Mouse (Mus musculus) cerebellum, adult 2 months (tissue): Measurements from ENCODE around the gene Taar7f. TPM values are rescaled to one million over a fixed set of nuclear protein-coding genes. Genes with fewer than 3 reads are reported as not detected.
"Not testable (repeated sequence)": the region's sequence is repeated elsewhere in the genome, so short reads cannot be mapped to it uniquely, and the experiment has no call there.

ENCODE experiments used
- DNase-seq, 2 experiments: peaks; one replicate each; pipeline ENCODE4 v3.0.0; 2021
- H3K27ac ChIP-seq: fragments of 200-500 bp; 2 replicates; pipeline ENCODE4 v1.5.1; 2012; ENCODE audit warnings: low read length, control low read depth, inconsistent platforms; ENCODE audit not compliant: insufficient read depth
- H3K27me3 ChIP-seq: fragments of 200-500 bp; 2 replicates; pipeline ENCODE4 v1.6.1; 2012; ENCODE audit warnings: inconsistent platforms, mild to moderate bottlenecking, low read length, moderate library complexity; ENCODE audit not compliant: control insufficient read depth, insufficient read depth
- H3K4me1 ChIP-seq: fragments of 200-500 bp; 2 replicates; pipeline ENCODE4 v1.6.1; 2011; ENCODE audit warnings: low read length; ENCODE audit not compliant: control insufficient read depth, insufficient read depth
- H3K4me3 ChIP-seq: fragments of 200-500 bp; replicated peaks from 2 replicates; pipeline ENCODE3; 2011; ENCODE audit warnings: mild to moderate bottlenecking, low read depth, low read length, control low read depth; ENCODE audit not compliant: insufficient read depth
- CTCF ChIP-seq: fragments of 200-500 bp; IDR thresholded peaks from 2 replicates; pipeline ENCODE4 v1.5.1; 2011; ENCODE audit warnings: low read depth, mild to moderate bottlenecking, control low read depth, low read length, moderate library complexity, borderline replicate concordance; ENCODE audit not compliant: insufficient read depth
- POLR2A ChIP-seq: fragments of 200-500 bp; IDR thresholded peaks from 2 replicates; pipeline ENCODE4 v1.6.1; 2011; ENCODE audit warnings: low read length, control low read depth, borderline replicate concordance; ENCODE audit not compliant: insufficient read depth
- WGBS: fragments of 180-500 bp; shearing (Covaris S2); methylation state at CpG from one replicate; pipeline ENCODE4 v1.1.7; 2018; 5-methylcytosine and 5-hydroxymethylcytosine counted together
- polyA plus RNA-seq: library from polyadenylated mRNA; depleted of rRNA; stranded (reverse); fragments of >200 nt; gene quantifications from 2 replicates; pipeline ENCODE4 v1.2.3, GENCODE M21; 2012; rRNA removed

Gene Taar7f
- polyA plus RNA-seq, 1 experiment: not detected

DNA sequence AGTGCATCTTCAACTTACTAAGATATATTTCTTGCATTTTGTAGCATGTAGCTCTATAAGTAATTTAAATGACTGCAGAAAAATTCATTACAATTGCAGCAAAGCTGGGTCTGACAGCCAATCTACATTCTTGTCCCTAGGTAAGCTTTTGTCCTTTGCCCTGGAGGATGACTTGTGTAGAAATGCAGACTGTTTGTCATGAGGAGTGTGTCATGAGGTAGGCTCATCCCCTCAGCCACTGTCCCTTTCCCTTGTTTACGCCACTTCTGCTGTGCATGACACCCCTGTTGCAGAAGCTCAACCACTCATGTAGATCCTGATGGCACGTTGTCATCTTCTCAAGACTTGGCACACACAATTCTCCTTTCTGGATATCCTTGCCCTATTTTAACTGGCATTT is 37.9 kb downstream of the Taar7f start:
- no peak for DNase-seq

DNA sequence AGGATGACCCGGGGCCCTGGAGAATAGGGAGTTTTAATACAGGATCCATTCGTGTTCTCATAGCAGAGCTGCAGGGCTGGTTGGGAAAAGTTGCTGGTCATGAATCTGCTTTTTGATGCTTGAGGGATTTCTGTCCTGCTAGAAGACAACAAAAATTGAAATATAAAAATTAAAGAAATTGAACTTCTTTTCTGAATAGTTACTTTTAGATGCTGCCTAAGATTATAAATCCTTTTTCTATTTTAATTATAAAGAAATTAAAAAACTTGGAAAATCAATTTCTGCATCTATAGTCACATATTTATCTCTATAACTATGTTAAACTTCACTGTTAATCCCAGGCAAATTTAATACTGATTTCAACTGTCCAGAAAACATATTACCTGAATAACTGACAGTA is 42.9 kb downstream of the Taar7f start, which contains the start of gene Taar8b:
TSS of gene Taar8b (minus strand) at position 101 of the 400 bp plus-strand sequence.
- WGBS: 45% methylated on average over 2 of the region's 2 CpGs
- H3K27me3 ChIP-seq: no peaks in the 10 kb centered on the region
- no peak for TF ChIP-seq CTCF
- TF ChIP-seq POLR2A: no peak
- no peak for DNase-seq
- no peak within 1 kb of the TSS for H3K27ac ChIP-seq
- H3K4me1 ChIP-seq: no peaks in the 10 kb centered on the region
- H3K4me3 ChIP-seq: no peak within 1 kb of the TSS

More for the DNA sequence above, 37.9 kb downstream of the Taar7f start:
- Histone ChIP-seq H3K4me3 (no peak overlapping the region), H3K27me3 (no peaks in the 10 kb centered on the region), H3K4me1 (no peaks in the 10 kb centered on the region), H3K27ac (no peak overlapping the region)
- WGBS: 80% methylated on average over 2 of the region's 2 CpGs
- TF ChIP-seq POLR2A (no peak), CTCF (no peak)

DNA sequence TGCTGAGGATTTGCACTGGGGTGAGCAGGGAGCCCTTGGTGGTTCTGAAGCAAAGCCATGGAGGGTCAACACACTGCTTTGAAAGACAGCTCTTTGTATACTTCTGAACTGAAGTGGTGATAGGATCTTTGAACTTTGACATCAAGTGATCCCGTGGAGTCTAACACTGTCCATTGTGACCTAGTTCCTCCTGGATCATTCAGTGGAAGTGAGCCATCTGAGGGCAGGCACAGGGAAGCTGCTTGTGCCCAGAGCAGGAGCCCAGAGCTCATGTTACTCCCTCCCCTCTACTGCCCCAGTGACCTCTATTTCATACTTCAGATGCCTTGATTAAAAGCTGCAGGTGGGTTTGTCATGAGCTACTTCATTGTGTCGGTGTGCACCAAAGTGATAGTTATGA is 47.7 kb downstream of the Taar7f start:
- not testable (repeated sequence) for H3K27me3 ChIP-seq, H3K27ac ChIP-seq, H3K4me1 ChIP-seq, DNase-seq, H3K4me3 ChIP-seq
- WGBS: 67% methylated on average over 2 of the region's 2 CpGs

Other genes with a start within 250 kb of the Taar7f start
- gene Vnn3, start 198.0 kb upstream of the Taar7f start, polyA plus RNA-seq: 0.05 TPM in 1 of 2 replicates, not detected in the other
- 0.05 and 0.11 TPM in 2 replicates for gene Vnn1, start 154.8 kb upstream of the Taar7f start, polyA plus RNA-seq
- not detected in 2 replicates for gene Taar1, start 129.2 kb upstream of the Taar7f start, polyA plus RNA-seq
- not detected in 2 replicates for gene Taar2, start 110.9 kb upstream of the Taar7f start, polyA plus RNA-seq
- gene Taar3, start 100.0 kb upstream of the Taar7f start, polyA plus RNA-seq: not detected in 2 replicates
- gene Taar4, start 89.0 kb upstream of the Taar7f start, polyA plus RNA-seq: not detected in 2 replicates
- gene Taar5, start 78.8 kb upstream of the Taar7f start, polyA plus RNA-seq: not detected in 2 replicates
- not detected in 2 replicates for gene Taar6, start 63.9 kb upstream of the Taar7f start, polyA plus RNA-seq
- gene Taar7a, start 56.0 kb upstream of the Taar7f start, polyA plus RNA-seq: not detected in 2 replicates
- not detected in 2 replicates for gene Taar7b, start 49.6 kb upstream of the Taar7f start, polyA plus RNA-seq
- not detected in 2 replicates for gene Taar7d, start 22.3 kb upstream of the Taar7f start, polyA plus RNA-seq
- gene Taar7e, start 11.9 kb upstream of the Taar7f start, polyA plus RNA-seq: not detected in 2 replicates
- not detected in 2 replicates for gene Taar8a, start 27.0 kb downstream of the Taar7f start, polyA plus RNA-seq
- not detected in 2 replicates for gene Taar8b, start 42.8 kb downstream of the Taar7f start, polyA plus RNA-seq
- not detected in 2 replicates for gene Taar8c, start 52.4 kb downstream of the Taar7f start, polyA plus RNA-seq
- not detected in 2 replicates for gene Taar9, start 60.0 kb downstream of the Taar7f start, polyA plus RNA-seq
- gene Stx7, start 99.8 kb downstream of the Taar7f start, polyA plus RNA-seq: 146 and 147 TPM in 2 replicates
- 1.7 and 3.5 TPM in 2 replicates for gene Moxd1, start 174.0 kb downstream of the Taar7f start, polyA plus RNA-seq